Mouse (Mus musculus): Measurements from ENCODE around the gene Gfra1.

Gene Gfra1

DNA sequence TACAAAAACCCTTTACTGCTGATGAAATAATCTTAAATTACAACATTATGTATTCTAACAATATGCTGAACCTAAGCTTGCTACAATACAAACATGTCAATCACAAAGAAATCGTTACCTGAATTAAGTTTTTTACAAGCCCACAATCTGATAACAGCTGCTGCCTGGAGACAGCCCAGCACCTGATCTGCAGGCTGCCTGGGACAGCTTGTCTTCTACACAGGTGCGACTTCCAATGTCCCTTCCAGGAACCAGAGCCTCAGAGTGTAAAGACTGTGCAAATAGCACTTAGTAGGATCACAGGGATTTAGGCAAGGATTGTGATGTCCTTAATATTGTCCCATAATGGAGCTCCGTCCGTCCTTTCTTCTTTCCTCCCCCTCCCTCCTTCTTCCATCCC, 204.0 kb downstream of the Gfra1 start:
- DNase-seq (ENCODE audit: low spot score), result no peak

DNA sequence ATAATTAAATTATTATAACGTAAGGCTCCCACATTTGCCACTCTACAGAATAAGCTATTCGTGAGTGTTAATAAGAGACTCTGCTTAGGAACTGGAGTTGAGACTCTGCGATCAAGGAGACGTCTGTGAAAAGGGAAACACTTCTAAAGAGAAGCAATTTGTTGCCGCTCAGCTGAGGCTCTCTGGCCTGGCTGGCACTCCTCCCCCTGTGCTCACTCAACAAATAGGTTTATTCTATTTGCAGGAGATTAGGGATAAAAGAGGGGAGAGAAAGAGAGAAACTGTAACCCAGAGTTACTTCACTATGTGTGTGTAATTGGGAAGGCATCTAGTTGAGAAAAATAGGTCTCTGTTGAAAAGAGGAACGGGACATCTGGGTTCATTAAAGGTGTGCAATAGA, 204.6 kb downstream of the Gfra1 start:
- no peak for DNase-seq (ENCODE audit: low spot score)

DNA sequence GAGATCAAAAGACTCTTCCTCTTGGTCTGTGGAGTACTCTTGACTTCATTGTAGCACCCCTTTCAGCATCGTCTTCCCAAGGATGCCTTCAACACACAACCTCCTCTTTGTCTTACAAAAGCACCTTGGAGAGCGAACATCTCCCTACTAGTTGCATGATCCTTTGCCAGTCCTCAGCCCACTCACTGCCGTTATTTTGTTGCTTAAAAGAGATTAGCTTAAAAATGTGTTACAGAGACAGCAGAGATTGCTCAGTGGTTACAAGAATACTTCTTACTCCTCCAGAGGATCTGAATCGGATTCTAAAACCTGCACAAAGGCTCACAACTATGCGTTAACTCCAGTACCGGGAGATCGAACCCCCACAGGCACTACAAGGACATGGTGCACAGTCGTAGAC, 205.5 kb downstream of the Gfra1 start:
- no peak for DNase-seq (ENCODE audit: low spot score)

DNA sequence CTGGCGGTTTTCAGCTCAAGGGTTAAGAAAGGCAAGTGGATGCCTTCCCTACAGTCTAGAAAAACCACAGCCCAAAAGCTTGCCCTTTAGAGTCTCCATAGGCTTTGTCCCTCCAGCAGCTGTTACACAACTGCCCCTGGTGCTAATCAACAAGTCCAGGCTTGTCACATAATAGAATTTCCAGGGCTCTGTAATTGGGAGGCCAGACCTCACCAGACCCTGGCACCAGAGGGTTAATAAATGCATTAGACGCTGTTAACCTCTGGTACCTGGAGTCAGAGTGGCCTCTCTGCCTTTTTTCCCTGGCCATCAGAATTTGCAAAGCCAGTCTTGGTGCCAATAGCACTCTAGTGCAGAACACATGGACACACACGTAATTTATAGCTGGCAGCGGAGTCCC, 211.6 kb downstream of the Gfra1 start:
- no peak for DNase-seq (ENCODE audit: low spot score)

DNA sequence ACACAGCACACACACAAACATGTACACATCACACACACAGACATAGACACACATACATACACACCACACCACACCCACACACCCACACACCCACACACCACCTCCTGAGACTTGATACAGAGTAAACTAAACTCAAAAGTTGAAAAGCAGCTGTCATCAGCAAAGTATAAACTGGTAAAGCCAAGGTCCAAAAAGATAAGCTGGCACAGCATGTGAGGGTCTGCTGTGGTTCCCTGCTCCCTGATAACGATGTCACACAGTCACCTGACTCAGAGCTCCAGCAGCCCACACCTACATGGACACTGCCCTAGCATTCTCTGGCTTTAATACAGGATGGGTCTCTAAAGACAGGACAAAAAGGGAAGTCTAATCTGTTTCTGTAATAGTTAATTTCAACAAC, 212.1 kb downstream of the Gfra1 start:
- no peak for DNase-seq (ENCODE audit: low spot score)

DNA sequence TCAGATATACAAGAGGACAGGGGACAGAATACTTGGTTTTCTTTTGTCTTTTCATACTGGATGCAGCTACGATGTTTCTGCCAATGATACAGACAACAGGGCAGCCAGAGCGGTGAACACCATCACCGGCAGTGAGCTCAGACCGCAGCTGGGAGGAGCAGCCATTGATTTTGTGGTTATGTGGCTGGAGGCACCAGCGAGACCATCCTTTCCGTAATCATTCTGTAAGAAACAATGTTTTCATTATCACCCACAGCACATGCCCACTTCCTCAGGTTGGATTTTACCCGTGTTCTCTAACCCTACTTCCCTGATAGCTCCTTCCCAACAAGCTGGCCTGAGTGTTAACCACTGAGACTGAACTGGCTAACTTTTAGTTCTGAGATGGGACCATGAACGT, 217.4 kb downstream of the Gfra1 start:
- no peak for DNase-seq (ENCODE audit: low spot score)

DNA sequence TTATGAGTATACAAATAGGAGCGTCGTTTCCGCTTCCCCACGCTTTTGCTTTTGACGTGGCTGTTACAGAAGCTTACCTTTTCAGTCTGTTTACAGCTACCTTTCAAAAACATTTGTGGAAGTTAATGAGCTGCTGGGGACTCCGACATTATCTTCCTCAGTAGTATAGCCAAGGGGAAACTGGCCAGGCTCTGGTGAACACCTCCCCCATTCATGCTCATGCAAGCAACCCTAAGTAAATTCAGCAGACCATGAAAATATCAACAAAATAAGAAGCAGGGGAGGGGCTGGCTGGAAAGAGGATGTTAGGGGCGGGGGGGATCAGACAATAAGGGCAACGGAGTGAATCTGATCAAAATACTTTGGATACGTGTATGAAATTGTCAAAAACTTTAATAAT, 228.0 kb downstream of the Gfra1 start:
- DNase-seq (ENCODE audit: low spot score), result no peak

DNA sequence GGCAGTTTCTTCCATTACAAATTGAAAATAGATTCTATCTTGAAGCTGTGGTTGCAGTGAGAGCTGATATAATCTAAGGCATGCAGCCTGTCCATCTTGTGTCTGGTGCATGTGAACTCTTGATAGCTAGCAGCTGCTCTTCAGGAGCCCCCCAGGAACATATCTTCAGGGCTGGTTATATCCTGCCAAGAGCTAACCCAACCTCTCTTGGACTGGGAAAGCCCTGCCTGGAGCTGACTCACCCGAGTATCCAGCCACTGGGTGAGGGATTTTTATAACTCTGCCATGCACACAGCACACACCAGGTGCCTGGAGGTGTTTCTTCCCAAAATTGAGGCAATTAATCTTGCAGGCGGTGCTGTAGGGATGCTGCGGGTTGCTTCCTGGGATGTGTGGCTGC, 228.8 kb downstream of the Gfra1 start:
- no peak for DNase-seq (ENCODE audit: low spot score)

DNA sequence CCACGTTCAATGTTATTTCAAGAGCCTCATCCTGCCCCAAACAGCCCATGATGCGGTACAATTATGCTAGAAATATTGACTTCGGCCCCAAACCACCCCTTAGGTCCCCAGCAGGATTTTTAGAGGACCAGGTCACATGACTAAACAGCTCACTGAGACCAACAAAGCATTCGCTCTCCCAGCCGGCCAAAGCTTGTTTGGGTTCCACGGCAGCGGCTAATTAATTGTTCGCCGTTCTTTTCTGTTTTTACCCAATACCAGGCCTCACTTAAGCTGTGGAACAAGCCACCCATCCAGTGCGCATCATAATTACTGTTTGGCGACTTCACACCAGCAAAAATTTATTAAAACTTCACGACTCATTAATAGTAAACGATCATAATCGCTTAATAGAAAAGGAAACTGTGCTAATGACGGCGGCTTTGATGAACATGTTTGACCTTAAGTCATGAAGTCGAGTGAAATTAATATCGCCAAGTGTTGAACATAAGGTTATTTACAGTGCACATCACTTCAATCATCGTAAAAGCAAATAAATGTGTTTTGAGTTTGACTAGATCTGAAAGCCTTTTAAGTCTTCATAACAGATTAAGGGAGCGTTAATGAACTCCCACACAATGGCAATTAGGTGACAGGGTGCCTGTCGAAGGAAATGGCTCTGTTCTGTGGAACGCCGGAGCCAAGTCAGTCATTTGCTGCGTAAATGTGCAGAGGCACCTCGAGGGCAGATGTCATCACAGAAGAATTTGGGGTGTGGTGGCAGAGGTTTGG, 235.5 kb downstream of the Gfra1 start:
- no peak for DNase-seq (ENCODE audit: low spot score)

DNA sequence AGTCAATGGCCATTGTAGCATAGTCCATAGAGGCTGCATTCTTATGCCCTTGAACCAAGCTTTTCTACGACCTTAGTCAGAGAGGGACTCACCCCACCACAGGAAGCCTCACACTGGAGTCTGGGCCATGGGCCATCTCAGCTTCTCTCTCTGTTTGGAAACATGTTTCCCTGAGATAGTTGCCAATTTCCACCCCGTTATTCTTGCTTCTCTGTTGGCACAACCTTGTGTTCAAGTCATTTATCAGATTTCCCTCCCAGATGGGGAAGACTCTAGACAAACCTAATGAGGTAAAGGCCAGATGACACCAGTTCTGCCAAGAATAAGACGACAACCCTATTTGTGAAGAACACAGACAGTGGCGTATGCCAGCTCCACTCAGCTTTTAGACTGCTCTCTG, 238.1 kb downstream of the Gfra1 start:
- DNase-seq (ENCODE audit: low spot score), result peak; percentile 9

DNA sequence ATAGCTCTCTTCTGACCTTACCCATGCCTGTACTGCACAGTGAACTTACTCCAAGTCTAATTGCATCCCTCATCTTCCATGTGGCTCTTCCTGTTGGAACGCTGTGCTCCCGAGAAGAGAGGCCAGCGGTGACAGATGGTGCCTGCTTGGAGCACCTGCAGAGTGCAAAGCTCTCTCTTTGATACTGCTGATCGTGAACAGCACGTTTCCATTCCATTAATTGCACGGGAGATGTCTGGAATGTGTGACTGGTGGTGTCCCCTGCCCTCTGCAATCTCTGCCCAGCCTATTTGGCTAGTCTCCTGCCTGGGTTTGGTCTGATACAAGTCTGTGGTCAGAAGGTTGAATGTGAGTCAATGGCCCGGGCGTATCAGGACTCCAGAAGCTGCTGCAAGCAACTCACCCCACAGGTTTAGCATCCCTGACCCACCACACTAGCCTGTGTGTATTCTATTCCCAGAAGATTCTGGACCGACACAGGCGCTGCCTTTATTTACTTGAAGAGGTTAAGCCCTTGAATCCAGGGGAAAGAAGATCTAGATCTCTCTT, 249.1 kb downstream of the Gfra1 start:
- DNase-seq (ENCODE audit: low spot score), result no peak

DNA sequence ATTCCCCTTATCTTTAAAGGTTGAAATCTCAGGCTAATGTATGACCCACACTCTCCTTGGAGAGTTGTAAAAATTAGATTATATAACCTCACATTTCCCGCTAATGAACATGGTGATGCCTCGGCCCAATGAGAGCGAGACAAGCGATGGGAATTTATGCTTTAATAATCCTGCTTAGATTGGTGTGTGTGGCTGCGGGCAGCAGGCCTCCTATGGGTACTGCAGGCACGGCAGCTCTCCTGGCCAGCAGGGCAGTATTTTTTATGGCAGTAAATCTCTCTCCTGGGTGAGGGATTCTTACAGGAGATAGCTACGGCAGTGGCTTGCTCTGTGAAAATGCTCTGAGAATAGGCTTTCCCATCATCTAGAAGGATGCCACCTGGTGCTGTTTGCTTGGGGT, 250.2 kb downstream of the Gfra1 start:
- DNase-seq (ENCODE audit: low spot score), result no peak

DNA sequence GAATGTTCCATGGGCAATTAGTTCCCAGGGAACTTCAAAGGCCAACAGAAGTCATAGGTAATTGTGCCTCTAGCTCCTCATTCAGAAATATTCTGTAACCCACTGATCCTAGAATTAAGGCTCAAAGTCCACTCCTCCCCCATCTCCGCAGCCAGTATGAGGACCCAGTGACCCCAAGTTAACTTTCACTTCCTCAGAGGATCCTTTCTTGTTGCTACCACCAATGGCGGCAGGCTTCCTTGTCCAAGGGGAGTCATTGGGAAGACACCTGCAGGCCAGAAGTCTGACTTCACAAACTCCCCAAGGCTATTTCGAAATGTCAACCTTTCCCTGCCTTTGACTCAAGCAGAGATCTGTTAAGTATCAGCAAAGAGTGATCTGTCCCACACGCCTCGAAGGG, 253.1 kb downstream of the Gfra1 start:
- DNase-seq (ENCODE audit: low spot score), result no peak

DNA sequence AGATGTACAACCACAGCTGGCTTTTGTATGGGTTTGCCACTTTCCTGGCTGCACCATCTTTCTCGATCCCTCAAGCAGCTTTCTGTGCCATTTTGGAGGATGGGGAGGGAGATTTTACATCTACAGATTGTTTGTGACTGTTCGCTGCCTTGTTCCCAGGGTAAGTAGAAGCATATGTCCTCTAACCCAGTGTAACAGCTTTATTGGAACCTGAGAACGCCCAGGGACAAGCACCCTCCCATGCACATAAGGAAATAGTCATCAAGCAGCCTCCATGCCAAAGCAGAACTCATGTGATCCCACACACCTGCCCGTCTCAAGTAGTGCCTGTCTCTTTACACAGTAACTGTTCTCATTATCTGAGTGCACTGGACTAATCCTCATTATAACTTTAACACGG, 256.0 kb downstream of the Gfra1 start:
- DNase-seq (ENCODE audit: low spot score), result no peak

DNA sequence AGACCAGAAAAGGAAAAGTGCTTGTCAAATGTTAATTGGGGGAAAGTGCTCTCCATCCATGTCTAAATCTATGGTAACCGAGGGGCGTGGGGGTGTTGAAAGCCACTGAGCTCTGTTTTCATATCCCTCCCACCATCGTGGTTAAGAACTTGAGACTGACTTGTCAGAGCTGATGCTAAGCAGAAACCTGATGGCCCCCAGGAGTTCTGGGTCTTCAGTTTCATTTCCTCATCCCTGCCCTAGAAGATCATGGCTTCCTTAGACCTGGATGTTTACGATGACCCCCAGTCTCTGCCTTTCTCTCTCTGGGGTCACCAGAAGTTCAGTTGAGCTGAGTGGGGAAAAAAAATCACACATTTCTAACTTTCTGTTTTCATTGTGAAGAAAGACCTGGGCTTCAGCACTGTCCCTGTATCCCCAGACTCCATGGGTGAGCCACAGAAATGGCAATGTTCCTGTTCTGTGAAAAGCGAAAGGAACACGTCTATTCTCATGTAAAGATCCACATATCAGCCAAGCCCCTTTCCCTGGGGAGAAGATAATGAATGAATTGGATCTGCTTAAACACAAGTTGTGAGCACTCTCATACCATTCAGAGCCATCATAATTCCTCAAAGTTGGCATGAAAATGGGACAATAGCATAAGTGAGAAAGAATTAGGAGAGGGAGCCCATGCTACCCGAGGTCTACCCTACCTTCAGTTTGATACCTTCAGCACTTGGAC, 261.8 kb downstream of the Gfra1 start:
- no peak for DNase-seq (ENCODE audit: low spot score)

DNA sequence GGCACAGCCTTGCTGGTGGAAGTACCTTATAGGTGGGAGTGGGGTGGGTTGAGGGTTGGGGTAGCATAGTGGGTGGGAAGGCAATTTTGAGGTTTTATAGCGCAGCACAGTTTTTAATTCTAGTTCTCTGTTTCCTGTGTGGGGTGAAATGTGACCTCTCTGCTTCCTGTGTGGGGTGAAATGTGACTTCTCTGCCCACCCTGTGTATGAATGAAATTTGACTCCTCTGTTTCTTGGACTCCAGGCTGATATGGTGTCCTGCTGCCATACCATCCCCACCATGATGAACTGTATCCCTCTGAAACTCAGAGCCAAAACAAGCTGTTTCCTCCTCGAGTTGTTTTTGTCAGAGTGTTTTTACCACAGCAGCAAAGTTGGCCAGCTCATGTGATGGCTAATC, 264.8 kb downstream of the Gfra1 start:
- DNase-seq (ENCODE audit: low spot score), result no peak

DNA sequence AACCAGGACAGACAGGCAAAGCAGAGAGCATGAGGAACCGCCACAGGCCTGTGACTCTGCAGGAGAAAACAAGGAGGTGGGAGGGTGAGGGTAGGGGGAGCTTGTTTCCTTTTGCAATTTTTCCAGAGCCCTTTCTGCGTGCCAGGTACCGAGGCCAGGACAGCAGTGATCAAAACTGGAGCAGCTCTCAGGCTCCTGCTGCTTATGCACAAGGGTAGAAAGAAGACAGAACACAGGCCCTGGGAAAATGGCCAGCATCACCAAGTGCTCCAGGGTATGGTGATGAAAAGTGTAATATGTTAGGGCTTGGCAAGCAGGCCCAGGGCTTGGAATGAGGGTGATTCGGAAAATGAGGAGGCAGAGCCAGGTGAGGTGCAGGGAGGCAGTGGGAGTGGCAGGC, 269.2 kb downstream of the Gfra1 start:
- DNase-seq (ENCODE audit: low spot score), result no peak
